Mouse (Mus musculus) CH12.LX (cell line): ENCODE results near the gene P2ry6. TPM values are rescaled to one million over a fixed set of nuclear protein-coding genes. Genes with fewer than 3 reads are reported as not detected.

Experiments
- DNase-seq: peaks from one replicate; pipeline ENCODE4 v3.0.0-alpha.2; 2013; ENCODE audit errors: extremely low read depth
- H3K27ac ChIP-seq: 2 replicates; pipeline ENCODE4 v1.5.1; 2012; ENCODE audit warnings: low read depth, mild to moderate bottlenecking, control low read depth, moderate library complexity; ENCODE audit not compliant: insufficient read depth
- H3K27me3 ChIP-seq: replicated peaks from 2 replicates; pipeline ENCODE3; 2012; ENCODE audit warnings: inconsistent platforms
- H3K36me3 ChIP-seq, 2 experiments: replicated peaks in 1 of 2; 2 replicates each; pipeline versions ENCODE3 to v1.6.1; 2012; ENCODE audit warnings: inconsistent platforms in 1 of 2, low read length in 1 of 2, mild to moderate bottlenecking in 1 of 2, mixed read lengths in 1 of 2, moderate library complexity in 1 of 2; ENCODE audit not compliant: control insufficient read depth in 1 of 2, insufficient read depth in 1 of 2
- H3K4me1 ChIP-seq, 2 experiments: 2 replicates each; pipeline ENCODE4 v1.6.1; 2012; ENCODE audit warnings: inconsistent platforms in 1 of 2, moderate library complexity in 1 of 2; ENCODE audit not compliant: insufficient read depth in 2 of 2, control insufficient read depth in 1 of 2
- H3K4me2 ChIP-seq: 2 replicates; pipeline ENCODE4 v1.6.1; 2012; ENCODE audit warnings: low read depth, mild to moderate bottlenecking, control low read depth; ENCODE audit not compliant: poor library complexity, insufficient read depth, severe bottlenecking
- H3K4me3 ChIP-seq, 3 experiments: fragments of 150-350 bp in 1 of 3; sonication (generic) in 1 of 3; replicated peaks in 1 of 3; 2 replicates each; pipeline versions ENCODE3 to v1.5.1; 2011 to 2012; ENCODE audit warnings: low read depth in 2 of 3, low read length in 2 of 3, mild to moderate bottlenecking in 2 of 3, moderate library complexity in 2 of 3, control low read depth in 1 of 3, improper control_type of control experiment in 1 of 3, inconsistent platforms in 1 of 3, mixed read lengths in 1 of 3; ENCODE audit not compliant: poor library complexity in 1 of 3
- H3K79me2 ChIP-seq: replicated peaks from 2 replicates; pipeline ENCODE4 v1.6.1; 2012; ENCODE audit warnings: mild to moderate bottlenecking, moderate library complexity; ENCODE audit not compliant: control insufficient read depth, poor library complexity, insufficient read depth, severe bottlenecking; ENCODE audit errors: extremely low read depth
- H3K9ac ChIP-seq: 2 replicates; pipeline ENCODE4 v1.6.1; 2012; ENCODE audit warnings: low read depth, mild to moderate bottlenecking, control low read depth, moderate library complexity; ENCODE audit not compliant: insufficient read depth
- H3K9me3 ChIP-seq: replicated peaks from 2 replicates; pipeline ENCODE3; 2012; ENCODE audit warnings: low read length, inconsistent platforms, mixed read lengths
- BHLHE40 ChIP-seq: IDR thresholded peaks from 2 replicates; pipeline ENCODE4 v1.6.1; 2011; ENCODE audit warnings: mild to moderate bottlenecking, low read depth, low read length, improper control_type of control experiment
- CTCF ChIP-seq, 2 experiments: IDR thresholded peaks in 1 of 2; conservative IDR thresholded peaks in 1 of 2; 2 replicates each; pipeline ENCODE4 v1.5.1; 2011 to 2012; ENCODE audit warnings: low read depth in 2 of 2, low read length in 2 of 2, improper control_type of control experiment in 1 of 2, inconsistent platforms in 1 of 2, mild to moderate bottlenecking in 1 of 2, moderate library complexity in 1 of 2
- E2F4 ChIP-seq: IDR thresholded peaks from 2 replicates; pipeline ENCODE4 v1.6.1; 2011; ENCODE audit warnings: low read depth, low read length, improper control_type of control experiment; ENCODE audit not compliant: insufficient replicate concordance
- ELF1 ChIP-seq: IDR thresholded peaks from 2 replicates; pipeline ENCODE4 v1.6.1; 2014; ENCODE audit warnings: low read depth, mild to moderate bottlenecking, inconsistent platforms, low read length, improper control_type of control experiment
- ETS1 ChIP-seq: conservative IDR thresholded peaks from 2 replicates; pipeline ENCODE4 v1.6.1; 2012; ENCODE audit warnings: low read depth, mild to moderate bottlenecking, inconsistent platforms, low read length, improper control_type of control experiment, moderate library complexity
- GABPA ChIP-seq: IDR thresholded peaks from 2 replicates; pipeline ENCODE4 v1.6.1; 2012; ENCODE audit warnings: low read depth, low read length, improper control_type of control experiment, inconsistent platforms; ENCODE audit not compliant: insufficient replicate concordance
- HCFC1 ChIP-seq: IDR thresholded peaks from 2 replicates; pipeline ENCODE4 v1.6.1; 2012; ENCODE audit warnings: low read depth, mild to moderate bottlenecking, inconsistent platforms, low read length, improper control_type of control experiment
- JUND ChIP-seq: conservative IDR thresholded peaks from 2 replicates; pipeline ENCODE4 v1.6.1; 2011; ENCODE audit warnings: low read depth, low read length, improper control_type of control experiment
- KAT2A ChIP-seq: IDR thresholded peaks from 2 replicates; pipeline ENCODE4 v1.6.1; 2012; ENCODE audit warnings: low read length, improper control_type of control experiment, inconsistent platforms; ENCODE audit not compliant: insufficient replicate concordance
- MAZ ChIP-seq: IDR thresholded peaks from 2 replicates; pipeline ENCODE4 v1.6.1; 2012; ENCODE audit warnings: low read depth, mild to moderate bottlenecking, inconsistent platforms, low read length, improper control_type of control experiment, moderate library complexity
- MYC ChIP-seq: IDR thresholded peaks from 2 replicates; pipeline ENCODE4 v1.6.1; 2011; ENCODE audit warnings: low read depth, mild to moderate bottlenecking, improper control_type of control experiment, low read length
- NELFE ChIP-seq: IDR thresholded peaks from 2 replicates; pipeline ENCODE4 v1.6.1; 2011; ENCODE audit warnings: low read depth, low read length, improper control_type of control experiment
- NRF1 ChIP-seq: IDR thresholded peaks from 2 replicates; pipeline ENCODE4 v1.6.1; 2014; ENCODE audit warnings: low read depth, mild to moderate bottlenecking, inconsistent platforms, low read length, improper control_type of control experiment, moderate library complexity
- POLR2A ChIP-seq: IDR thresholded peaks from 2 replicates; pipeline ENCODE4 v1.6.1; 2011; ENCODE audit warnings: low read depth, mild to moderate bottlenecking, improper control_type of control experiment, low read length
- POLR2AphosphoS2 ChIP-seq: IDR thresholded peaks from 2 replicates; pipeline ENCODE4 v1.6.1; 2011; ENCODE audit warnings: low read depth, low read length, improper control_type of control experiment
- RAD21 ChIP-seq: IDR thresholded peaks from 2 replicates; pipeline ENCODE4 v1.6.1; 2011; ENCODE audit warnings: low read depth, mild to moderate bottlenecking, low read length, improper control_type of control experiment, moderate library complexity
- SIN3A ChIP-seq: IDR thresholded peaks from 2 replicates; pipeline ENCODE4 v1.6.1; 2012; ENCODE audit warnings: low read length, improper control_type of control experiment, inconsistent platforms
- SMC3 ChIP-seq: IDR thresholded peaks from 2 replicates; pipeline ENCODE4 v1.6.1; 2011; ENCODE audit warnings: low read depth, low read length, improper control_type of control experiment
- TBP ChIP-seq: conservative IDR thresholded peaks from 2 replicates; pipeline ENCODE4 v1.6.1; 2011; ENCODE audit warnings: low read depth, low read length, improper control_type of control experiment
- USF1 ChIP-seq: IDR thresholded peaks from 2 replicates; pipeline ENCODE4 v1.6.1; 2014; ENCODE audit warnings: low read depth, mild to moderate bottlenecking, inconsistent platforms, low read length, improper control_type of control experiment
- ZKSCAN1 ChIP-seq: IDR thresholded peaks from 2 replicates; pipeline ENCODE4 v1.6.1; 2012; ENCODE audit warnings: low read depth, inconsistent platforms, low read length, improper control_type of control experiment, borderline replicate concordance
- ZNF384 ChIP-seq: IDR thresholded peaks from 2 replicates; pipeline ENCODE4 v1.6.1; 2012; ENCODE audit warnings: low read depth, low read length, improper control_type of control experiment, inconsistent platforms
- dilution Hi-C: fragments of 300-500 bp; cut with MboI; formaldehyde crosslinking; loops from 2 replicates; pipeline ENCODE4 v1.14.3; 2020; ENCODE audit warnings: low sequenced_read_pairs; ENCODE audit not compliant: extremely low pct_unique_long_range_greater_than_20kb, extremely low pct_ligation_motif_present
- in situ Hi-C: fragments of 300-500 bp; cut with MboI; formaldehyde crosslinking; loops from 3 replicates; pipeline ENCODE4 v1.14.3; 2019; ENCODE audit warnings: low sequenced_read_pairs, low pct_ligation_motif_present, low pct_unique_long_range_greater_than_20kb, mixed read lengths
- polyA plus RNA-seq: library from polyadenylated mRNA; unstranded; fragments of >175 nt; gene quantifications from 2 replicates; pipeline ENCODE4 v1.2.1, GENCODE M21; 2012; ENCODE audit warnings: low read depth; ENCODE audit not compliant: insufficient read length
- total RNA-seq, 2 experiments: library from RNA; depleted of rRNA; stranded (reverse); fragments of 300-350 nt in 1 of 2; fragments of >200 nt in 1 of 2; gene quantifications; 2 replicates each; pipeline ENCODE4 v1.2.3; 2012 to 2014

P2ry6 gene
- total and polyA plus RNA-seq, 3 experiments = 0.17 to 1.5 TPM; not detected in 1

GRCm38 (mm10) chr7:100921289-100921688, 53.2 kb downstream of the P2ry6 start:
- dilution Hi-C loops = no loop called here
- Histone ChIP-seq H3K79me2 (no peaks in the 10 kb centered on the region), H3K27ac (no peak overlapping the region), H3K9ac (no peak overlapping the region), H3K4me3 (no peak overlapping the region), H3K4me2 (no peak overlapping the region), H3K4me1 (peaks cover 11 to 29% of the 10 kb centered on the region in 2 experiments), H3K27me3 (peaks cover 24% of the 10 kb centered on the region), H3K9me3 (no peaks in the 10 kb centered on the region), H3K36me3 (no peaks in the 10 kb centered on the region)
- in situ Hi-C loops = no loop called here
- TF ChIP-seq SMC3 (no peak), JUND (no peak), E2F4 (no peak), NRF1 (no peak), POLR2A (no peak), ETS1 (no peak), GABPA (no peak), ZKSCAN1 (no peak), CTCF (conservative IDR thresholded peaks at IDR 0.05 in 1 of 2, IDR thresholded peaks at IDR 0.05 in 1 of 2; ENCODE audit: low read depth in 2 of 2, low read length in 2 of 2) (no peak), KAT2A (no peak), NELFE (no peak), ZNF384 (no peak), MYC (no peak), SIN3A (no peak)
- no peak for DNase-seq

GRCm38 (mm10) chr7:100919809-100920107, 54.7 kb downstream of the P2ry6 start:
- Histone ChIP-seq H3K79me2 (no peaks in the 10 kb centered on the region), H3K36me3 (no peaks in the 10 kb centered on the region), H3K27me3 (peaks cover 9% of the 10 kb centered on the region), H3K4me3 (no peak overlapping the region), H3K9ac (no peak overlapping the region), H3K4me1 (peaks cover 14 to 34% of the 10 kb centered on the region in 2 experiments), H3K9me3 (no peaks in the 10 kb centered on the region), H3K27ac (no peak overlapping the region), H3K4me2 (no peak overlapping the region)
- dilution Hi-C loops (no loop called here), in situ Hi-C loops (loop anchor here (10.0 kb wide), 1 partner anchor 585 kb away; no protein-coding TSS in a partner anchor)
- DNase-seq = no peak
- TF ChIP-seq E2F4 (no peak), RAD21 (no peak), HCFC1 (no peak), KAT2A (no peak), ETS1 (no peak), POLR2AphosphoS2 (no peak), ZNF384 (no peak), ELF1 (no peak), MAZ (no peak), TBP (no peak), USF1 (no peak), CTCF (conservative IDR thresholded peaks at IDR 0.05 in 1 of 2, IDR thresholded peaks at IDR 0.05 in 1 of 2; ENCODE audit: low read depth in 2 of 2, low read length in 2 of 2) (no peak), NELFE (no peak), BHLHE40 (no peak), ZKSCAN1 (no peak)
